Mouse (Mus musculus): ENCODE results near the gene Gprc5c.

Gene Gprc5c

GRCm38 (mm10) chr11:114833166-114833565 is 17.8 kb upstream of the Gprc5c start:
- no peak for DNase-seq (ENCODE audit: low spot score in 2 of 2)

- no peak for DNase-seq (ENCODE audit: low spot score in 2 of 2)
Observed at GRCm38 (mm10) chr11:114843818-114844463, 7.0 kb upstream of the Gprc5c start.

GRCm38 (mm10) chr11:114844464-114845220 is 6.3 kb upstream of the Gprc5c start:
- DNase-seq (ENCODE audit: low spot score in 2 of 2): no peak

GRCm38 (mm10) chr11:114846336-114846735 is 4.6 kb upstream of the Gprc5c start:
- DNase-seq (ENCODE audit: low spot score in 2 of 2): no peak

GRCm38 (mm10) chr11:114847008-114847407 is 3.9 kb upstream of the Gprc5c start:
- DNase-seq (ENCODE audit: low spot score in 2 of 2): no peak

- no peak for DNase-seq (ENCODE audit: low spot score in 2 of 2)
Observed at GRCm38 (mm10) chr11:114849572-114849971, 1.4 kb upstream of the Gprc5c start.

DNA sequence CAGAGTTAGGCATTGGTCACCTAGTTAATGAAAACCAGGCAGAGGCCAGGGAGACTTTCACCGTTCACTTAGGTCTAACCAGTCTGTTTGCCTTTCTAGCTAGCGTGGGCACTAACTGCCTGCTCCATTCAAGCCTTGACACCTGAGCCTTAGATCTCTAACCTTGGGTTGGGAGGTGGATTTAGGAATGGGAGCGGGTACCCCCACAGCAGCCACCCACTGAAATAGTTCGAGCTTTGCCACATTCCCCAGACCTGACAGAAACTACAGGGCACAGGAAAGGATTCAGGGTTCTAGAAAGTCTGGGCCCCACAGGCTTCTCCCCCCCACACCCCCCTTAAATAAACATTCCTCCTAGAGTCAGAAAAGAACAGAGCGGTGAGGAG is 893 bp upstream of the Gprc5c start:
- no peak for DNase-seq (ENCODE audit: low spot score in 2 of 2)

DNA sequence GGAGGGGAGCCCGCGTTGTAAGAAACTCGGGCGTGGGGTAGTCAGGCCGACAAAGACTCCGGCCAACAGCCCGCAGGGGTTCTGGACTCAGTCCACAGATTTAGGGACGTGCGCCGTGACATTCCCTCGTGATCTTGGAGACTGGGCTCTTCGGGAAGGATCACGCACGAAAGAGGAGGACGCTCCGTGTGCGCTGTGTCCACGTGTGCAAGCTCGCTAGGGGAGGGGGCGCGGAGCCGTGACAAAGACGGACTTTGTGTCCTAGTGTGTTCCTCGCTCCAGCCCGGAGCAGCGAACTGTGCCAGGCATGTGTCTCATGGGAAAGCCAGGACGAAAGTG is 286 bp downstream of the Gprc5c start:
- DNase-seq (ENCODE audit: low spot score in 2 of 2): no peak

DNA sequence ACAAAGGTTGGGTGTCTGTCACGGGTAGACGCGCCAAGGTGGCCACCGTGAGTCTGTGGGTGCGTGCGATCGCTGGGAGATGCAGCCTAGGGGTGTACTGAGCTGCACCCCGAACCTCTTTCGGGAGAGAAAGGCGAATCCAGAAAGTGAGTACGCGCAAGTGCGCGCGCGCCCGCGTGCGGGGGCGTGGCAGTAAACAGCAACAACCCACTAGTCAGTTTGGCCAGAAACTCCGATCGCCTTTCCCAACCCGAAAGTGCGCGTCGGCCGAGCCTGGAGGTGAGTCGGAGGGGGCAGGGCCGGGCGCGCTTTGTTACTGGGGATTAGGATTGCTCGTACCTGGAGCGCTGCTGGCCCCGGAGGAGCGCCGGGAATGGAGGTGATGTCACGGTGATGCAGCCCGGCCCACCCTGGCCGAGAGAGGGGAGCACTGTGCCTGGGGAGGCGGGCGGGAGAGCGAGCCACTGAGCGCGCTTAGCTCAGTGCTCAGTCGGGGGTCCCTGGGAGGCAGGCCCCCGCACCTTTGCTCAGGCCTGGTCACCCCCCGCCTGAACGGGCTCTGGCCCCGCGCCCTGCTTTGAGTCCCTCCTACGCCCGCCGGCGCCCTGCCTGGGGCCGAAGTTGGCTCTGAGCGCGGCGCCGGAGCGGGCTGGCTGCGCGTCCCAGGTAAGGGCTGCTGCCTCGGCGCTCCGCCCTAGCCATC is 807 bp downstream of the Gprc5c start:
- DNase-seq (ENCODE audit: low spot score in 2 of 2): peak; percentile 65 to 80

DNA sequence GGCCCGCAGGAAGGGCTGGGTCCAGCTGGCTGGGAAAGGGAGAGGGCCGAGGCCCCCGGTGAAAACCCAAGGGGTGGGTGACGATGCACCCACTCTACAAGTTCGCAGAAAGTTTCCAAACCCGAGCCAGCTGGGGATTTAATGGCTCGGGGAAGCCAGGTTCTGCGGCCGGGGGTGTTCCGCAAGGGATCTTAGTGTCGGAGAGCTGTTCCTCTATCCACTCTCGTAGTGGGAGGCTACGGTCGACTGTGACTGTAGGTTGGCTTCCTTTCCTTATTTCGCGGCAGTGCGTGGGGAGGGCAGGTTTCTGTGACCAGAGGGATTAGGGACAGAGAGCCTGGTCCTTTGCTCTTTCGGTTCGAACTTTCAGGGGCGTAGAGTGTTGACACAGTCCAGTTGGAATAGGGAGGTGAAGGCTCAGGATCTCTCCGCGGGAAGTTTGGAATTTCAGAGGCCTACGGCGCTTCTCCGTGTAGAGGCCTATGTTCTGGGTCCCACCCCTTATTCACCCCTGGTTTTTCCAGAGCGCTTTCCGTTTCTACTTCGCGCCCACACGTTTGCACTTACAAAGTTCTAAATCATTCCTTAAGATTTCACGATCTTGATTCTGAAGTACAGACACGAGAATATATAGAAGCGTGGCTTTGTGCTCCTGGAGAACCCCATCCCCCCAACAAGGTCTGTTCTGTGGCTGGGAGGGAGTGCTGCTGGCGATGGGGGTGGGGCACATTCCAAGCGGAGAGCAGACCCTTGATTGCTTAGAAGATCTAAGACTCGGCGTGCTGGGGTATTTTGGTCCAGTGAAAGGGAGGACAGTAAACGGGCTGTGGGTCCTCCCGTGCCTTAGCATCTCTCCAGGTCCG is 1.6 kb downstream of the Gprc5c start:
- no peak for DNase-seq (ENCODE audit: low spot score in 2 of 2)

DNA sequence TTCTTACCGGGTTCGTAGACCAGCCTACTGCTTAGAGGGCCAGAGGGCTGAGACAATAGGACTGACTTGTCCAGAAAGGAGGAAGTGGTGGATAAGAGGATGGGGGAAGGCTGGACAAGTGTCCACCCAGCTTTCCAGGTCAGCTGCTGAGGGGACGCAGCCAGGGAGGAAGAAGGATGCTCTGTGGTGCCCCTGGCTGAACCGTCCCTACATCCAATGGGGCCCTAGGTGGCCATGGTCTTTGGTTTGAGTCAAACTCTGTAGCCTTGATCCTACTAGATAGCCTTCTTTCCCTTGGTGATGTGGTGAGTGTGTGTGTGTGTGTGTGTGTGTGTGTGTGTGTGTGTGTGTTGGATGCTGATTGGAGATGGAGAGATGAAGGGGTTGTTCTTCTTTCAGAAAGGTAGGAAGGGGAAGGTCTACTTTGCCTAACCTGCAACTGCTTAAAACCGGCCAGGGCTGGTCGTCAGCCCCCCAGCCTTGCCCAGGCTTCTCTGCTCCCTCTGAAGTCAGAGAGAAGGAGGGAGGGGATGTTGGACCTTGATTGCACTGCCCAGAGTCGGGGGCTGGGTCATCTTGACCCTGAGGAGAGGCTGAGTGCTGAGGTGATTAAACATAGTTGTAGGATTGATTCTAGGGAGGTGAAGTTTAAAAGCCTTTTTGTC is 2.4 kb downstream of the Gprc5c start:
- DNase-seq (ENCODE audit: low spot score in 2 of 2): no peak

DNA sequence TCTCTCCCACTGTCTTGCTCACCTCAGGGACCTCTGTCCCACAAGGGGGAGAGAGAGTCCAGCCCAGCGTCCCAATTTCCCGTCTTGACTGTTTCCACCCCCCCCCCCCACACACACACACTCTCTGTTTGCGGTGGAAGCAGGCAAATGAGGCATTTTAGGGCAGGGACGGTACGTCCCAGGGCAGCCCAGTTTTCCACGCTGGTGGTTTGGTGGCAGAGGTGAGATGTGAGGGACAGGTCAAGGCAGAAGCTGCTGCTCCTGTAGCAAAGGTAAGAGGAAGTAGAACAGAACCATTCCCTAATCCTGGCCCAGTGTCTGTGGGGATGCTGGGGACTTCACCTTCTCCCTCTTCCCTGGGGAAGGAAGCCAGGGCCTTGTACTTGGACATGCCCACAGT is 3.6 kb downstream of the Gprc5c start:
- no peak for DNase-seq (ENCODE audit: low spot score in 2 of 2)

DNA sequence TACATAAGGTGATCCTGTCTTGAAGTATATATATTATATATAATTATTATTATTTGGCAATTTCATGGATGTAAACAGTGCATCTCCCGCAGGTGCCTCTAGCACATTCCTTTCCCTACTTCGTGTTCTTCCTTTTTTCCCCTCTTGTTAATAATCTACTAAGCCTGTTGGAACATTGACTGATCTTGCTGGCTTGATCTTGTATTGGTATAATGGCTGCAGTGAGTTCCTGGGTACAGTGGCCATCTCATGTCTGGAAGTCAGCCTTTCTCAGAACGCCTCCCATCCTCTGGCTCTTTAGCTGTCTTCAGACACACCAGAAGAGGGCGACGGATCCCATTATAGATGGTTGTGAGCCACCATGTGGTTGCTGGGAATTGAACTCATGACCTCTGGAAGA is 5.2 kb downstream of the Gprc5c start:
- DNase-seq (ENCODE audit: low spot score in 2 of 2): no peak

- DNase-seq (ENCODE audit: low spot score in 2 of 2): no peak
Observed at GRCm38 (mm10) chr11:114858641-114859040, 7.7 kb downstream of the Gprc5c start.

DNA sequence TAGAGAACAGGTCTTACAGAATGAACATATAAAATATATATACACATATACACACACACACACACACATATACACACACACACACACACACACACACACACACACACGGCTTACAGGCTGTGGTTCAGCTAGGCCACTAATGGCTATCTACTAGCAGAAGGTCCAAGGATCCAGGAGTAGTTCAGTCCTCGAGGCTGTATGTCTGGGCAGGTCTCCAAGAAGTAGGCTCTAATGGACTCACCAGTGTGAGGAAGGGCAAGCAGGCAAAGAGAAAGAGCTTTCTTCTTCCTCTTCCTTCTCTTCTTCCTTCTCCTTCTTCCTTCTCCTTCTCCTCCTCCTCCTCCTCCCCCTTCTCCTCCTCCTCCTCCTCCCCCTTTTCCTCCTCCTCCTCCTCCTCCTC is 10.1 kb downstream of the Gprc5c start:
- no peak for DNase-seq (ENCODE audit: low spot score in 2 of 2)

DNA sequence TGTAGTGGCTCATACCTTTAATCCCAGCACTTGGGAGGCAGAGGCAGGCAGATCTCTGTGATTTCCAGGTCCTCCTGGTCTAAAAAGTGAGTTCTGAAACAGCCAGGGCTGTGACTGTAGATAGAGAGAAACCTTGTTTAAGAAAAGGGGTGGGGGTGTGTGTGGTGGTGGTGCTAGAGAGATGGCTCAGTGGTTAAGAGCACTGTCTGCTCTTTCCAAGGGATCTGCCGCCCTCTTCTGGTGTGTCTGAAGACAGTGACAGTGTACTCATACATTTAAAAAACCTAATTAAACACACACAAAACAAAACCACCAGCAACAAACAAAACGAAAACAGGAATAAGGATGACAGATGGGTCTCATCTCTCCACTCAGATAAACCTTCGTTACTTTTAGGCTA is 11.7 kb downstream of the Gprc5c start:
- no peak for DNase-seq (ENCODE audit: low spot score in 2 of 2)

- DNase-seq (ENCODE audit: low spot score in 2 of 2): no peak
Observed at GRCm38 (mm10) chr11:114863918-114864420, 13.0 kb downstream of the Gprc5c start.

DNA sequence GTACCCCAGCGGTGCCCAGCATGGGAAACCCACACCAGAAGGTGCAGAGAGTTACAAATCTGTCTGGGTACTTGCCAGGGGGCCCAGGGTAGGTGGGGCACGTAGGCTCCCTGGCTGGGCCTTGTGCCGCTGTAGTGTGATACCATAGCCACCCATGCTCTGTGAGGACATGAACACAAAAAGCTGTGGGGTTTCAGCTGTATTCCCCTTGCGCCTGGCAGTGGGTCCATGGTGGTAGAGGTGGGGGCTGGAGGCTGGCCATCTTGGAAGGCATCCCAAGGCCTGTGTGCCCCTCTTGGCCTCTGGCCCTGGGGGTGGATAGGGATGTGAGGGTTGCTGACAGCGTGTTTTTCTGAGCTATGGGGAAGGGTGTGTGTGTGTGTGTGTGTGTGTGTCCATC is 15.0 kb downstream of the Gprc5c start:
- no peak for DNase-seq (ENCODE audit: low spot score in 2 of 2)

DNA sequence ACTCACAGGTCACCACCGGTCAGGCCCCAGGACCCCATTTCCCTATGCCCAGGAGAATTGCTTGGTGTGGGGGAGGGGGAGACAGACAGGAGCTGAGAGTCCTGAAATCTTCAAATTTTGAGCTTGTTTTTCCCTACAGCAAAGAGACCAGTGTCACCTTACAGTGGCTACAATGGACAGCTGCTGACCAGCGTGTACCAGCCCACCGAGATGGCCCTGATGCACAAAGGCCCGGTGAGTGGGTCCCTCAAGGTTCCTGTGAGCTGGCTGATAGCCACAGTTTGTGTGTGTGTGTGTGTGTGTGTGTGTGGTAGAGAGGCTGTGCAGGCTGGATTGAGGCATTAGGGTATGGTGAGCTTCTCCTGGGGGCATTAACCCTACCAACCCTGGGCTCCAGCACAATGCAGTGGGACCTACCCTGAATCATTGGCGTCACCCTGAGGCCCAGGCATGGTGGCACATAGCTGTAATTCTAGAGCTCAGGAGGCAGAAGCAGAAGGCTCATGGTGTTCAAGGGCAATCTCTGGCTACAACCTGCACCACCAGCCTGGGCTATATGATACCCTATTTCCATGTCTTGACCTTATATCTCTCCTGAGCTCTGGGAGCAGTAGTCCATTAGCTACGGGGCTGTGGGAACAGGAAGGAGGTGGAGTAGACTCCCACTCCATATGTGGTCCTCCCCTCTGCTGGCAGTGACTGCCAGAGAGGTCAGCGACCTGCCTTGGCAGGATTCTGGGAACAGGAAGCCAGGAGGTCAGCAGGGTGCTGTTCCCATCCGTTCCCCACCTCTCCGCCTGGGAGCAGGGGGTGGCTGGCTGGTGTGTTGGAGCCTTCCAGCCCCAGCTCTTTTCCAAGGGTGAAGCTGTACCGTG is 15.8 kb downstream of the Gprc5c start:
- DNase-seq (ENCODE audit: low spot score in 2 of 2): peak in 1 of 2 experiments; percentile 55

All from urinary bladder, postnatal 4 days (tissue).